Mouse (Mus musculus): ENCODE measurements around the gene Cdk5rap2. TPM values are rescaled to one million over a fixed set of nuclear protein-coding genes. Genes with fewer than 3 reads are reported as not detected.

Gene Cdk5rap2
- polyA plus RNA-seq, 1 experiment from 2014 or later, result 12.4 TPM

- Histone ChIP-seq H3K9ac (ENCODE audit: low read length) (no peak overlapping the region), H3K4me3 (ENCODE audit: low read length) (no peak overlapping the region), H3K4me1 (ENCODE audit: control insufficient read depth, insufficient read depth, low read length) (no peaks in the 10 kb centered on the region), H3K9me3 (replicated peaks; ENCODE audit: control insufficient read depth, low read length) (no peaks in the 10 kb centered on the region), H3K27me3 (ENCODE audit: control insufficient read depth, insufficient read depth, low read length) (no peaks in the 10 kb centered on the region), H3K36me3 (ENCODE audit: control insufficient read depth, insufficient read depth) (peaks cover 20% of the 10 kb centered on the region), H3K27ac (ENCODE audit: low read length) (no peak overlapping the region), H3K4me2 (ENCODE audit: low read depth, low read length) (no peak overlapping the region)
- ATAC-seq (replicated peaks; ENCODE audit: extremely low read depth, insufficient read depth, low FRiP score), result no peak
- 81% methylated on average over 5 of the region's 5 CpGs for WGBS
Observed at GRCm38 (mm10) chr4:70399476-70399875, 10.8 kb downstream of the Cdk5rap2 start.

- Histone ChIP-seq H3K4me1 (ENCODE audit: control insufficient read depth, insufficient read depth, low read length) (no peaks in the 10 kb centered on the region; the same call in 1 of the 2 replicates), H3K4me2 (ENCODE audit: low read depth, low read length) (no peak overlapping the region), H3K9ac (ENCODE audit: low read length) (no peak overlapping the region), H3K4me3 (ENCODE audit: low read length) (no peak overlapping the region), H3K27me3 (ENCODE audit: control insufficient read depth, insufficient read depth, low read length) (no peaks in the 10 kb centered on the region), H3K27ac (ENCODE audit: low read length) (no peak overlapping the region), H3K36me3 (ENCODE audit: control insufficient read depth, insufficient read depth) (peaks cover 20% of the 10 kb centered on the region), H3K9me3 (replicated peaks; ENCODE audit: control insufficient read depth, low read length) (no peaks in the 10 kb centered on the region)
- no peak for ATAC-seq (replicated peaks; ENCODE audit: extremely low read depth, insufficient read depth, low FRiP score)
- 90% methylated on average over 2 of the region's 2 CpGs for WGBS
Observed at GRCm38 (mm10) chr4:70399074-70399473, 11.2 kb downstream of the Cdk5rap2 start.

DNA sequence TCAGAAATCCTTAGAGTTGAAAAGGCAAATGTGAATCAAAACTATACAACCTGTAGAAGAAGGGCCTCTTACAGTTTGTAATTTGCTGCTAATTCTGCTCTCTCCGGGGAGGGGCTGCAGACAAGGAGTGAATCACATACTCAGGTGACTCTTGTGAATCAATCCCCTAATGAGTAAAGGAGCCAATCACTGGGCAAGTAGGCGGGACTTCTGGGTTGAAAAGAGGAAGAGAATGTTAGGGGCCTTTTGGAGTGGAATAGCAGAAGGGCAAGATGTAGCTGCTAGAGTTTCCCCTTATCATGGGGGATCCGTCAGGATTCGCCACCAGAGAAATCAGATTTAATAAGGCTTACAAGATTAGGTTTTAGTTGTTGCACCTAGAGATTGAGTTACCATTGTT, 12.2 kb downstream of the Cdk5rap2 start:
- H3K4me2 ChIP-seq (ENCODE audit: low read depth, low read length), result no peak overlapping the region
- no peak for ATAC-seq (replicated peaks; ENCODE audit: extremely low read depth, insufficient read depth, low FRiP score)
- H3K36me3 ChIP-seq (ENCODE audit: control insufficient read depth, insufficient read depth), result peaks cover 17% of the 10 kb centered on the region
- no peaks in the 10 kb centered on the region for H3K9me3 ChIP-seq (replicated peaks; ENCODE audit: control insufficient read depth, low read length)
- no peaks in the 10 kb centered on the region; the same call in 1 of the 2 replicates for H3K4me1 ChIP-seq (ENCODE audit: control insufficient read depth, insufficient read depth, low read length)
- H3K27ac ChIP-seq (ENCODE audit: low read length), result no peak overlapping the region
- no peak overlapping the region for H3K9ac ChIP-seq (ENCODE audit: low read length)
- no peaks in the 10 kb centered on the region for H3K27me3 ChIP-seq (ENCODE audit: control insufficient read depth, insufficient read depth, low read length)
- 82% methylated on average over 4 of the region's 4 CpGs for WGBS
- no peak overlapping the region for H3K4me3 ChIP-seq (ENCODE audit: low read length)

- H3K36me3 ChIP-seq (ENCODE audit: control insufficient read depth, insufficient read depth), result peaks cover 14% of the 10 kb centered on the region; the same call in 1 of the 2 replicates
- no peaks in the 10 kb centered on the region for H3K27me3 ChIP-seq (ENCODE audit: control insufficient read depth, insufficient read depth, low read length)
- H3K4me3 ChIP-seq (ENCODE audit: low read length), result no peak overlapping the region
- 0 out of 2 replicates have a peak, but pooled peaks cover 2% of the 10 kb centered on the region for H3K9me3 ChIP-seq (replicated peaks; ENCODE audit: control insufficient read depth, low read length)
- no peaks in the 10 kb centered on the region; the same call in 1 of the 2 replicates for H3K4me1 ChIP-seq (ENCODE audit: control insufficient read depth, insufficient read depth, low read length)
- no peak overlapping the region for H3K27ac ChIP-seq (ENCODE audit: low read length)
- no peak overlapping the region for H3K4me2 ChIP-seq (ENCODE audit: low read depth, low read length)
- 85% methylated on average over 5 of the region's 5 CpGs for WGBS
- no peak overlapping the region for H3K9ac ChIP-seq (ENCODE audit: low read length)
- ATAC-seq (replicated peaks; ENCODE audit: extremely low read depth, insufficient read depth, low FRiP score), result no peak
Observed at GRCm38 (mm10) chr4:70396701-70397100, 13.5 kb downstream of the Cdk5rap2 start.

GRCm38 (mm10) chr4:70394736-70395135, 15.5 kb downstream of the Cdk5rap2 start:
- Histone ChIP-seq H3K4me3 (ENCODE audit: low read length) (no peak overlapping the region), H3K27me3 (ENCODE audit: control insufficient read depth, insufficient read depth, low read length) (no peaks in the 10 kb centered on the region), H3K36me3 (ENCODE audit: control insufficient read depth, insufficient read depth) (peaks cover 5% of the 10 kb centered on the region; the same call in 1 of the 2 replicates), H3K9ac (ENCODE audit: low read length) (no peak overlapping the region), H3K9me3 (replicated peaks; ENCODE audit: control insufficient read depth, low read length) (0 out of 2 replicates have a peak, but pooled peaks cover 2% of the 10 kb centered on the region), H3K27ac (ENCODE audit: low read length) (no peak overlapping the region), H3K4me1 (ENCODE audit: control insufficient read depth, insufficient read depth, low read length) (no peaks in the 10 kb centered on the region; the same call in 1 of the 2 replicates), H3K4me2 (ENCODE audit: low read depth, low read length) (no peak overlapping the region)
- no peak for ATAC-seq (replicated peaks; ENCODE audit: extremely low read depth, insufficient read depth, low FRiP score)
- 82% methylated on average over 2 of the region's 2 CpGs for WGBS

DNA sequence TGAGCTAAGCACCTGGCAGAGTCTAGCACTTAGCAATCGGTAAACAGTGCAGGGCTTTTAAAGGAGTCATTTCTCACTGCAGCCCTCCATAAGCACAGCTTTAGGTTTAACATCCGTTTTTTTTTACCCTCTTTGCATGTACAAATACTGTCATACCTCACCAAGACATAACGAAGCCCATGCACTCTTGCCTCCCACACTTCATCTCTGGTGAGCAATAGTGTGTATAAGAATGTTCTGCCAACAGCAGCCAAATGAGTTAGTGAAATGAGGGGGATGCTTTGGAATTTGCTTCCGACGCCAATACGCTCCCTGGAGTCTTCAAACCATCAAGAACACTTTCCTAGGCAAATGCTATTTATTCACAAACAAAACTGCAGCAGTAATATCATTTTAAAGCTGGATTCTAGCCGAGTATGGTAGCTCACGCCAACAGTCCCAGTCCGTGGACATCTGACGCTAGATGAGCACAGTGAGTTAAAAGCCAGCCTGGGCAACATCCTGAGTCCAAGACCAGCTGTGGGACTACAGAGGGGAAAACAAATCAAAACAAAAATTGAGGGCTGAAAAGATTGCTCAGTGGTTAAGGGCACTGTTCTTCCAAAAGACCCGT, 18.4 kb downstream of the Cdk5rap2 start:
- H3K27me3 ChIP-seq (ENCODE audit: control insufficient read depth, insufficient read depth, low read length), result no peaks in the 10 kb centered on the region
- no peak overlapping the region for H3K9ac ChIP-seq (ENCODE audit: low read length)
- no peak overlapping the region for H3K4me3 ChIP-seq (ENCODE audit: low read length)
- H3K4me2 ChIP-seq (ENCODE audit: low read depth, low read length), result no peak overlapping the region
- peak overlapping the region; percentile 46 for H3K27ac ChIP-seq (ENCODE audit: low read length)
- H3K9me3 ChIP-seq (replicated peaks; ENCODE audit: control insufficient read depth, low read length), result 0 out of 2 replicates have a peak, but pooled peaks cover 2% of the 10 kb centered on the region
- peak; percentile 32; the same call in 1 of the 2 replicates for ATAC-seq (replicated peaks; ENCODE audit: extremely low read depth, insufficient read depth, low FRiP score)
- H3K36me3 ChIP-seq (ENCODE audit: control insufficient read depth, insufficient read depth), result peaks cover 3% of the 10 kb centered on the region; the same call in 1 of the 2 replicates
- WGBS, result 73% methylated on average over 11 of the region's 11 CpGs
- no peaks in the 10 kb centered on the region; the same call in 1 of the 2 replicates for H3K4me1 ChIP-seq (ENCODE audit: control insufficient read depth, insufficient read depth, low read length)

GRCm38 (mm10) chr4:70391073-70391472, 19.2 kb downstream of the Cdk5rap2 start:
- 0 out of 2 replicates have a peak, but pooled peaks cover 2% of the 10 kb centered on the region for H3K9me3 ChIP-seq (replicated peaks; ENCODE audit: control insufficient read depth, low read length)
- no peak for ATAC-seq (replicated peaks; ENCODE audit: extremely low read depth, insufficient read depth, low FRiP score)
- H3K9ac ChIP-seq (ENCODE audit: low read length), result no peak overlapping the region
- H3K36me3 ChIP-seq (ENCODE audit: control insufficient read depth, insufficient read depth), result peaks cover 3% of the 10 kb centered on the region; the same call in 1 of the 2 replicates
- no peaks in the 10 kb centered on the region for H3K27me3 ChIP-seq (ENCODE audit: control insufficient read depth, insufficient read depth, low read length)
- H3K4me3 ChIP-seq (ENCODE audit: low read length), result no peak overlapping the region
- H3K27ac ChIP-seq (ENCODE audit: low read length), result peak overlapping the region; percentile 46
- no peak overlapping the region for H3K4me2 ChIP-seq (ENCODE audit: low read depth, low read length)
- WGBS, result 77% methylated on average over 9 of the region's 9 CpGs
- no peaks in the 10 kb centered on the region; the same call in 1 of the 2 replicates for H3K4me1 ChIP-seq (ENCODE audit: control insufficient read depth, insufficient read depth, low read length)

DNA sequence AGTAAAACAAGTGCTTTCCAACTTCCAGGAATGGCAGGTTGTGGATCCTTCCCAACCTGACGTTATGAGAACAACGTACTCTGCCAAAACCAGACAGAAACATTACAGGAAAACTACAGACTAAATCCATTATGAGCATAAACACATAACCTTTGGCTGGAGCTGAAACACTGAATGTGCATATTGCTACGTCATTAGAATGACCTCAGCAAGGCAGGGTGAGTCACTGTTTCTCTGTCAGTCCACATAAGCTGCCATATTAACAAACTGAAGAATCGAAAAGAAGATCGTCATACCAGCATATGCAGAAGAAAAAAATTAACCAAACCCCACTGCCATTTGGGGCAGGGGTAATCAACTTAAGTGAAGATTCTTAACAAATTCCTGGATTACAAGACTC, 24.0 kb downstream of the Cdk5rap2 start:
- no peaks in the 10 kb centered on the region for H3K4me1 ChIP-seq (ENCODE audit: control insufficient read depth, insufficient read depth, low read length)
- H3K4me3 ChIP-seq (ENCODE audit: low read length), result no peak overlapping the region
- H3K4me2 ChIP-seq (ENCODE audit: low read depth, low read length), result no peak overlapping the region
- no peaks in the 10 kb centered on the region for H3K9me3 ChIP-seq (replicated peaks; ENCODE audit: control insufficient read depth, low read length)
- ATAC-seq (replicated peaks; ENCODE audit: extremely low read depth, insufficient read depth, low FRiP score), result no peak
- H3K9ac ChIP-seq (ENCODE audit: low read length), result no peak overlapping the region
- H3K36me3 ChIP-seq (ENCODE audit: control insufficient read depth, insufficient read depth), result no peaks in the 10 kb centered on the region
- H3K27me3 ChIP-seq (ENCODE audit: control insufficient read depth, insufficient read depth, low read length), result no peaks in the 10 kb centered on the region
- WGBS, result 90% methylated on average over 5 of the region's 5 CpGs
- H3K27ac ChIP-seq (ENCODE audit: low read length), result no peak overlapping the region

DNA sequence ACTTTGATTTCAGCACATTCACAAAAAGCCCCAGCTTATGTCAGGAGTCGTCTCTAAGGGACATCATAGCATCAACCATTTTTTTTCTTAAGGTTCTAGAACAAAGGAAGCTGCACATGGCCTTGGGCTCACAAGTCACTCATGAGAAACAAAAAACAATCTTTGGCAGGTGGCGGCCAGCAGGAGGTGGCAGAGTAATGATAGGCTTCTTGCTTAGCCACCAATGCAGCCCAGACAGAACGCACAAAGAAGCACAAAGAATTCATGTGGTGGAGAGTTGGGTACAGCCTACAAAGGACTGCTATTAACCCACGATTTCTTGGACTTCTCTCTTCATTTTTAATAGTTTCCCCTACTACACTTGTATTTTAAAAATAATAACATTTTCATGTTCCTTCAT, 32.9 kb downstream of the Cdk5rap2 start:
- no peak overlapping the region for H3K9ac ChIP-seq (ENCODE audit: low read length)
- no peaks in the 10 kb centered on the region for H3K36me3 ChIP-seq (ENCODE audit: control insufficient read depth, insufficient read depth)
- no peaks in the 10 kb centered on the region for H3K27me3 ChIP-seq (ENCODE audit: control insufficient read depth, insufficient read depth, low read length)
- no peak overlapping the region for H3K27ac ChIP-seq (ENCODE audit: low read length)
- 82% methylated on average over 4 of the region's 4 CpGs for WGBS
- no peak overlapping the region for H3K4me2 ChIP-seq (ENCODE audit: low read depth, low read length)
- no peaks in the 10 kb centered on the region for H3K4me1 ChIP-seq (ENCODE audit: control insufficient read depth, insufficient read depth, low read length)
- H3K4me3 ChIP-seq (ENCODE audit: low read length), result no peak overlapping the region
- no peak for ATAC-seq (replicated peaks; ENCODE audit: extremely low read depth, insufficient read depth, low FRiP score)
- no peaks in the 10 kb centered on the region for H3K9me3 ChIP-seq (replicated peaks; ENCODE audit: control insufficient read depth, low read length)

Data from heart, embryonic 16.5 days (tissue).